Mouse (Mus musculus): ENCODE results near the gene Mpped2. TPM values are rescaled to one million over a fixed set of nuclear protein-coding genes. Genes with fewer than 3 reads are reported as not detected.
A peak's percentile ranks its signal among the peaks of the same experiment; 100 is the strongest.

Gene Mpped2
- polyA plus RNA-seq, 1 experiment from 2014 or later: 45.6 TPM

- H3K4me2 ChIP-seq (ENCODE audit: low read length): 0 out of 2 replicates have a peak overlapping the region, but pooled peaks have one; percentile 7
- peaks cover 47% of the 10 kb centered on the region for H3K4me1 ChIP-seq (replicated peaks; ENCODE audit: control insufficient read depth, insufficient read depth, low read length)
- DNase-seq (ENCODE audit: low spot score) (peak; percentile 65), ATAC-seq (replicated peaks; ENCODE audit: low FRiP score, low TSS enrichment, low read depth) (no peak)
- no peaks in the 10 kb centered on the region for H3K36me3 ChIP-seq (ENCODE audit: control insufficient read depth, insufficient read depth, low read length)
- no peak overlapping the region for H3K9ac ChIP-seq (ENCODE audit: low read length)
- H3K27ac ChIP-seq (ENCODE audit: low read depth): no peak overlapping the region
- no peaks in the 10 kb centered on the region for H3K9me3 ChIP-seq (ENCODE audit: control insufficient read depth, low read length)
- no peak overlapping the region for H3K4me3 ChIP-seq (ENCODE audit: low read depth, low read length)
- 31% methylated on average over 13 of the region's 13 CpGs for WGBS
- H3K27me3 ChIP-seq (replicated peaks; ENCODE audit: control insufficient read depth, insufficient read depth, low read length): no peaks in the 10 kb centered on the region
Observed at GRCm38 (mm10) chr2:106855184-106855583, 162.1 kb downstream of the Mpped2 start.

- DNase-seq (ENCODE audit: low spot score): peak; percentile 71
- ATAC-seq (replicated peaks; ENCODE audit: low FRiP score, low TSS enrichment, low read depth): 0 out of 2 replicates have a peak, but pooled peaks have one; percentile 10
- no peak overlapping the region for H3K4me2 ChIP-seq (ENCODE audit: low read length)
- H3K27me3 ChIP-seq (replicated peaks; ENCODE audit: control insufficient read depth, insufficient read depth, low read length): no peaks in the 10 kb centered on the region
- H3K4me1 ChIP-seq (replicated peaks; ENCODE audit: control insufficient read depth, insufficient read depth, low read length): peaks cover 47% of the 10 kb centered on the region
- H3K4me3 ChIP-seq (ENCODE audit: low read depth, low read length): no peak overlapping the region
- H3K9ac ChIP-seq (ENCODE audit: low read length): no peak overlapping the region
- H3K36me3 ChIP-seq (ENCODE audit: control insufficient read depth, insufficient read depth, low read length): no peaks in the 10 kb centered on the region
- no peaks in the 10 kb centered on the region for H3K9me3 ChIP-seq (ENCODE audit: control insufficient read depth, low read length)
- H3K27ac ChIP-seq (ENCODE audit: low read depth): peak overlapping the region; percentile 35; the same call in 1 of the 2 replicates
- WGBS: 14% methylated on average over 12 of the region's 12 CpGs
Observed at GRCm38 (mm10) chr2:106855623-106856350, 162.7 kb downstream of the Mpped2 start.

- H3K27me3 ChIP-seq (replicated peaks; ENCODE audit: control insufficient read depth, insufficient read depth, low read length): no peaks in the 10 kb centered on the region
- no peak overlapping the region for H3K4me3 ChIP-seq (ENCODE audit: low read depth, low read length)
- no peaks in the 10 kb centered on the region for H3K9me3 ChIP-seq (ENCODE audit: control insufficient read depth, low read length)
- DNase-seq (ENCODE audit: low spot score) (no peak), ATAC-seq (replicated peaks; ENCODE audit: low FRiP score, low TSS enrichment, low read depth) (no peak)
- no peak overlapping the region for H3K4me2 ChIP-seq (ENCODE audit: low read length)
- peaks cover 47% of the 10 kb centered on the region for H3K4me1 ChIP-seq (replicated peaks; ENCODE audit: control insufficient read depth, insufficient read depth, low read length)
- WGBS: 35% methylated on average over 9 of the region's 9 CpGs
- H3K36me3 ChIP-seq (ENCODE audit: control insufficient read depth, insufficient read depth, low read length): no peaks in the 10 kb centered on the region
- no peak overlapping the region for H3K9ac ChIP-seq (ENCODE audit: low read length)
- H3K27ac ChIP-seq (ENCODE audit: low read depth): peak overlapping the region; percentile 66; the same call in 1 of the 2 replicates
Observed at GRCm38 (mm10) chr2:106856361-106856961, 163.4 kb downstream of the Mpped2 start.

- H3K9ac ChIP-seq (ENCODE audit: low read length): no peak overlapping the region
- no peak overlapping the region for H3K4me3 ChIP-seq (ENCODE audit: low read depth, low read length)
- no peaks in the 10 kb centered on the region for H3K36me3 ChIP-seq (ENCODE audit: control insufficient read depth, insufficient read depth, low read length)
- H3K9me3 ChIP-seq (ENCODE audit: control insufficient read depth, low read length): no peaks in the 10 kb centered on the region
- peaks cover 47% of the 10 kb centered on the region for H3K4me1 ChIP-seq (replicated peaks; ENCODE audit: control insufficient read depth, insufficient read depth, low read length)
- no peak for ATAC-seq (replicated peaks; ENCODE audit: low FRiP score, low TSS enrichment, low read depth)
- no peaks in the 10 kb centered on the region for H3K27me3 ChIP-seq (replicated peaks; ENCODE audit: control insufficient read depth, insufficient read depth, low read length)
- H3K4me2 ChIP-seq (ENCODE audit: low read length): no peak overlapping the region
- DNase-seq (ENCODE audit: low spot score): no peak
- 49% methylated on average over 4 of the region's 4 CpGs for WGBS
- peak overlapping the region; percentile 66; the same call in 1 of the 2 replicates for H3K27ac ChIP-seq (ENCODE audit: low read depth)
Observed at GRCm38 (mm10) chr2:106857258-106857657, 164.2 kb downstream of the Mpped2 start.

GRCm38 (mm10) chr2:106857711-106858110 is 164.6 kb downstream of the Mpped2 start:
- 22% methylated on average over 4 of the region's 4 CpGs for whole genome bisulfite sequencing
- Histone ChIP-seq H3K27me3 (replicated peaks; ENCODE audit: control insufficient read depth, insufficient read depth, low read length) (no peaks in the 10 kb centered on the region), H3K4me3 (ENCODE audit: low read depth, low read length) (no peak overlapping the region), H3K36me3 (ENCODE audit: control insufficient read depth, insufficient read depth, low read length) (no peaks in the 10 kb centered on the region), H3K9ac (ENCODE audit: low read length) (no peak overlapping the region), H3K4me1 (replicated peaks; ENCODE audit: control insufficient read depth, insufficient read depth, low read length) (peaks cover 49% of the 10 kb centered on the region), H3K9me3 (ENCODE audit: control insufficient read depth, low read length) (no peaks in the 10 kb centered on the region), H3K27ac (ENCODE audit: low read depth) (peak overlapping the region; percentile 64; the same call in 1 of the 2 replicates), H3K4me2 (ENCODE audit: low read length) (no peak overlapping the region)
- ATAC-seq (replicated peaks; ENCODE audit: low FRiP score, low TSS enrichment, low read depth) (peak; percentile 66), DNase-seq (ENCODE audit: low spot score) (no peak)

GRCm38 (mm10) chr2:106860856-106861679 is 168.0 kb downstream of the Mpped2 start:
- Histone ChIP-seq H3K36me3 (ENCODE audit: control insufficient read depth, insufficient read depth, low read length) (no peaks in the 10 kb centered on the region), H3K9ac (ENCODE audit: low read length) (no peak overlapping the region), H3K9me3 (ENCODE audit: control insufficient read depth, low read length) (no peaks in the 10 kb centered on the region), H3K4me2 (ENCODE audit: low read length) (no peak overlapping the region), H3K4me3 (ENCODE audit: low read depth, low read length) (no peak overlapping the region), H3K27ac (ENCODE audit: low read depth) (no peak overlapping the region), H3K27me3 (replicated peaks; ENCODE audit: control insufficient read depth, insufficient read depth, low read length) (no peaks in the 10 kb centered on the region), H3K4me1 (replicated peaks; ENCODE audit: control insufficient read depth, insufficient read depth, low read length) (peaks cover 42% of the 10 kb centered on the region)
- no peak for DNase-seq (ENCODE audit: low spot score)
- no peak for ATAC-seq (replicated peaks; ENCODE audit: low FRiP score, low TSS enrichment, low read depth)
- 78% methylated on average over 21 of the region's 21 CpGs for WGBS

- H3K27ac ChIP-seq (ENCODE audit: low read depth): peak overlapping the region; percentile 36; the same call in 1 of the 2 replicates
- no peaks in the 10 kb centered on the region for H3K27me3 ChIP-seq (replicated peaks; ENCODE audit: control insufficient read depth, insufficient read depth, low read length)
- H3K9me3 ChIP-seq (ENCODE audit: control insufficient read depth, low read length): no peaks in the 10 kb centered on the region
- 35% methylated on average over 11 of the region's 11 CpGs for WGBS
- no peak for DNase-seq (ENCODE audit: low spot score)
- no peak overlapping the region for H3K4me3 ChIP-seq (ENCODE audit: low read depth, low read length)
- ATAC-seq (replicated peaks; ENCODE audit: low FRiP score, low TSS enrichment, low read depth): peak; percentile 43; the same call in 1 of the 2 replicates
- H3K9ac ChIP-seq (ENCODE audit: low read length): no peak overlapping the region
- H3K4me2 ChIP-seq (ENCODE audit: low read length): no peak overlapping the region
- no peaks in the 10 kb centered on the region for H3K36me3 ChIP-seq (ENCODE audit: control insufficient read depth, insufficient read depth, low read length)
- H3K4me1 ChIP-seq (replicated peaks; ENCODE audit: control insufficient read depth, insufficient read depth, low read length): peaks cover 34% of the 10 kb centered on the region
Observed at GRCm38 (mm10) chr2:106863050-106863653, 170.1 kb downstream of the Mpped2 start.

GRCm38 (mm10) chr2:106865148-106865786 is 172.2 kb downstream of the Mpped2 start:
- H3K4me3 ChIP-seq (ENCODE audit: low read depth, low read length): no peak overlapping the region
- H3K9me3 ChIP-seq (ENCODE audit: control insufficient read depth, low read length): no peaks in the 10 kb centered on the region
- peaks cover 11% of the 10 kb centered on the region; the same call in 1 of the 2 replicates for H3K36me3 ChIP-seq (ENCODE audit: control insufficient read depth, insufficient read depth, low read length)
- ATAC-seq (replicated peaks; ENCODE audit: low FRiP score, low TSS enrichment, low read depth) (no peak), DNase-seq (ENCODE audit: low spot score) (no peak)
- H3K27me3 ChIP-seq (replicated peaks; ENCODE audit: control insufficient read depth, insufficient read depth, low read length): no peaks in the 10 kb centered on the region
- no peak overlapping the region for H3K4me2 ChIP-seq (ENCODE audit: low read length)
- no peak overlapping the region for H3K9ac ChIP-seq (ENCODE audit: low read length)
- WGBS: 31% methylated on average over 7 of the region's 7 CpGs
- 0 out of 2 replicates have a peak overlapping the region, but pooled peaks have one; percentile 7 for H3K27ac ChIP-seq (ENCODE audit: low read depth)
- H3K4me1 ChIP-seq (replicated peaks; ENCODE audit: control insufficient read depth, insufficient read depth, low read length): peaks cover 28% of the 10 kb centered on the region

Data from intestine, embryonic 14.5 days (tissue).